Mouse (Mus musculus): ENCODE results near the gene Map3k1. TPM values are rescaled to one million over a fixed set of nuclear protein-coding genes. Genes with fewer than 3 reads are reported as not detected.

Map3k1 gene
- 13.4 and 13.9 TPM in 2 replicates for polyA plus RNA-seq (2016; fragmentation: Nextera tagmentation; extraction: Ambion mirVana)

DNA sequence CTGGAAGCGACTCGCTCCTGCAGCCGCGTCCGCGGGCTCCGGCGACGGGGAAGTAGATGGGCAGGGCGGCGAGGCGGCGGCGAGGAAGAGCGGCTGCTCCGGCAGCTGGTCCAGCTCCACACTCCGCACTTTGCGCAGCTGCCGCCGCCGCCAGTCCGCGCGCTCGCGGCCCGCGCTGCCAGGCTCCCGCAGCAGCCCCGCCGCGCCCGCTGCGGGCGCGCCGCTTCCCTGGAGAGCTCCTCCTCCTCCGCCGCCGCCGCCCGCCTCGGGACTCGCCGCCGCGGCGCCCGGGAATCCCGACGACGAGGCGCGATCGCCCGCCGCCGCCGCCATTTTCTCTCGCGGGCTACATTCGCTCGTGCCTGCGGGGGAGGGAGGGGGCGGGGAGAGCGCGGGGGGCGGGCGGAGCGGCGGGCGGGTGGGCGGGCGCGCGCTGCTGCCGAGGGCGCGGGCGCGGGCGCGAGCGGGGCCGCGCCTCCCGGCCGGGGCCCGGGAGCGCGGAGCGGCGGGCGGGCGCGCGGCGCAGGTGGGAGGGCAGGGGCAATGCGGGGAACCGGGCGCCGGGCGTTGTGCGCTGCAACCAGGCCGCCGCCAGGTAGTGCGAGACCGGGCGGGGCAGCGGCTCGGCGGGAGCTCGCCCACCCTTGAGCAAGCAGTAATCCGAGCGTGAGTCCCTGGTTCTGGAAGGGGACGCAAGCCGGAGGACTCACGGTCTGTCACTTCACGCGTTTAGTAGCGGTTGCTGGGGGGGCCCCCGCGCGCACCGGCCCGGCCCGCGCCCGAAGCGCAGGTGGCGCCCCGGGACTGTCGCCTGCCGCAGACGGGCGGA is at the start of gene Map3k1:
Gene Map3k1 (minus strand): TSS at position 357 of the 829 bp plus-strand sequence.
- Histone ChIP-seq H3K36me3 (replicated peaks) (no peaks in the 10 kb centered on the region), H3K4me3 (peak within 1 kb of the TSS; percentile 97), H3K27me3 (ENCODE audit: poor library complexity, severe bottlenecking) (peaks cover 22% of the 10 kb centered on the region), H3K27ac (peak within 1 kb of the TSS; percentile 97), H3K9me3 (no peaks in the 10 kb centered on the region), H3K4me1 (peaks cover 43% of the 10 kb centered on the region)
- peak; percentile 74 for DNase-seq (ENCODE audit: extremely low spot score, low spot score)
- under 1% methylated on average over 130 of the region's 136 CpGs for WGBS

DNA sequence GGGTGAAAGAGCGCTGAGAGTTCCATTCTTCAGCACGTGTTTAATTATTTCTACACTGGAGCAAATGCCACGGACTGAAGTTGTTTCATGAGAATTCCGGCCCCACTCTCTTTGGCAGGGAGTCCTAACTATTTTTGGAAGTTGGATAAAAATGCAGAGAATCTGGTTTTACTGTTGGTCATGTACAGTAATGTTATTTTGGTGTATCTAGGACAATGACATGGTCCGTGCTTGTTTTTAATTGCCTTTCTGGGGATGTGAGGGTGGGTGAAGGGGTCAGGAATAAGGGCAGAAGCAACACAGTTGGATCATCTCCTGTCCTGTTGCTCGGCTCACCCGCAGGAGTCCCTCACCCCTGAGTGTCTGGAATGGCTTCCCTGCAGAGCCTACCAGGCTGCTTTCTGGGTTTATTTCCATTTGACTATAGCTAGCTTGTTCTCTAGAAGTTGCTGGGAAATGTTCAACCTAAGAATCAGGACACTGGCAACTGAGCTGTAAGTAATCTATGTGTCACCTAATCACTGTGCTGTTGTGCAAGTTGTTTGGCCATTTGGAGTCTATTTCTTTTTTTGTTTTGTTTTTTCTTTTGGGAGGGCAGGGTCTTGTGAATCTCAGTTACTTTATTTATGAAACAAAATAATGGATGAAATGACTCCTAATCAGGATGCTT is 48.1 kb upstream of the Map3k1 start:
- DNase-seq (ENCODE audit: extremely low spot score, low spot score), result no peak
- Histone ChIP-seq H3K36me3 (replicated peaks) (no peaks in the 10 kb centered on the region), H3K27ac (no peak overlapping the region), H3K27me3 (ENCODE audit: poor library complexity, severe bottlenecking) (no peaks in the 10 kb centered on the region), H3K9me3 (peaks cover 6% of the 10 kb centered on the region; the same call in 1 of the 2 replicates), H3K4me1 (no peaks in the 10 kb centered on the region), H3K4me3 (no peak overlapping the region)
- WGBS, result 83% methylated on average over 7 of the region's 7 CpGs

DNA sequence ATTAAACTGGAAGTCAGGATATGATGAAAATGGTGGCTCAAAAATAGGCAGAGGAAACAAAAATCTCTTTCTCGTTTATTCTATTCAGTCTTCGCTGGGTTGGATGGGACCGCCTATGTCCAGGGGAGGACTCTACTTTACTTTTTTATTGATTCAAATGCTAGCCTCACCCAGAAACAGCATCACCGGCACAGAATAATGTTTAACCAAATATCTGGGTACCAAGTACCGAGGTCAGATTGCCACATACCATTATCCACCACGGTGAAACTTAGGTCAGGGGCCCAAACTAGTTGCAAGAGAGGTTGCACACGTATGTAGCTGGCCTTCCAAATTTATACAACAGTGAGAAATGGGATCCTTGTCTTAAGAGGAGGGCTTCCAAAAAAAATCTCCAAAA is 47.4 kb upstream of the Map3k1 start:
- Histone ChIP-seq H3K4me1 (no peaks in the 10 kb centered on the region), H3K36me3 (replicated peaks) (no peaks in the 10 kb centered on the region), H3K4me3 (no peak overlapping the region), H3K9me3 (peaks cover 6% of the 10 kb centered on the region; the same call in 1 of the 2 replicates), H3K27ac (no peak overlapping the region), H3K27me3 (ENCODE audit: poor library complexity, severe bottlenecking) (no peaks in the 10 kb centered on the region)
- WGBS, result 93% methylated on average over 7 of the region's 7 CpGs
- DNase-seq (ENCODE audit: extremely low spot score, low spot score), result no peak

DNA sequence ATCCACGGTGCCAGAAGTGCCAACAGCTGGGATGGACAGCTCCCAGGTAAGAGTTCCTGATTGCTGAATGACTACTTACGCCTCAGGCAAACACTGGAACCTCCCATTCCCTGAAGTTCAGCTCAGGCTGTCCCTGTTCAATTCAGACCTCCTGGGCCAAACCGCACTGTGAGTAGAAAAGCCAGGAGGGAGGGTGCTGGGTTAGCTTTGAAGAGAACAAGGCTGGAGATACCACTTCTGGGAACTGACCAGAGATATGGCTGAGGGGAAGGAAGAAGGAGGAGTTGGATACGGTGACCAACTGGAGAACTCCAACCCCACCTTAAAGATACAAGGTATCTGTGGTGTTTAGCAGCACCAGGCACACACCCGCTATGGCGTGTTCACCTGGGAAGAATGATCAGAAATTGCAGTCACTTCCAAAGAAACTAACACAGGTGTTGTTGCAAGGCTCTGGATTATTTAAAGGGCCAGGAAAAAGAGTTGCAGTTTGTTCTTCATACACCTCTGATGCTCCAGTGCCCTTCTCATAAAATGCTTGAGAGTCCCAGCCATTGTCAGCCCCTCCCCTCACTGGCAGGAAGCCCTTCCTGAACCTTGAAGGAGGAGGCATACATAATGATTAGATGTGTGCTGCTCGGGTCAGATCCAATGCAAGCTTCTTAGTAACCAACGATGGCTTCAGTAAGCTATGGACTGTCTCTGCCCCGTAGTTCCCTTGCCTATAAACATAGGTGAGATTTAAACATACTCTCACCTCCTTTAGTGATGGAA is 43.8 kb upstream of the Map3k1 start:
- WGBS, result 93% methylated on average over 9 of the region's 9 CpGs
- no peaks in the 10 kb centered on the region for H3K27me3 ChIP-seq (ENCODE audit: poor library complexity, severe bottlenecking)
- H3K4me1 ChIP-seq, result no peaks in the 10 kb centered on the region
- no peaks in the 10 kb centered on the region for H3K36me3 ChIP-seq (replicated peaks)
- no peak overlapping the region for H3K4me3 ChIP-seq
- no peak for DNase-seq (ENCODE audit: extremely low spot score, low spot score)
- no peak overlapping the region for H3K27ac ChIP-seq
- no peaks in the 10 kb centered on the region for H3K9me3 ChIP-seq

DNA sequence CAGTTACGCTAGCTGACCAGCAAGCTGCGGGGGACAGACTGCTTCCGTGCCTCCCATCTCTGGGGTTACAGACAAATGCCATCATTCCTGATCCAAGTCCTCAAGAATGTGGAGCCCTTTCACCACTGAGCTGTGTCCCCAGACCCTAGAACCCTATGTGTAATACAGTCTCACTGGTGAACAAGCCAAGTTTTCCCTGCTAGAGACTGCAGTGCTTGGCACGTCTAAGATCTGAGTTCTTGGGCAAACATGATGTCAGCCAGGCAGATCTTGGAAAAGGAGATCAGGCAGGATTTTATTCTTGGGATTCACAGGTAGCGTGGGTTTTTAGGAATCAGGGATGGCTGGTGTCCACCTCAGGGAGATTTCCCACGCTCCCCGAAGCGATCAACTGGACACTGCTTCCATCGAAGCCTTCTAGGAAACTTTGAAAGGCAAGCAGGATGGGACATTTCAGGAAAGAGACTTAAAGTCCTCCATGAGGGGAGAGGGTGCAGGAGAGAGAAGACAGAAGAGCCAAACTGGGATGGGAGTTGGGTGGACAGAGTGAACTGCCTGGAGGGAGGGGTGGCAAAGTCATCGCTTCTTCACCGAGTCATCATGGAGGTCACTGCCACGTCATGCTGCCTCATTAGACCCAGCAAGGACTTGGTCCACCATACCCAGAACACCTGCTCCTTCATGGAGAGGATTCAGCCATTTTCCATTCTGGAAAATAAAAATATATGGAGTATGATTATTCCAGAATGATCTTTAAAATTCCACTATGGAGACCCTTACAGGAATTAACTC is 41.4 kb upstream of the Map3k1 start:
- Histone ChIP-seq H3K4me3 (no peak overlapping the region), H3K4me1 (peaks cover 6% of the 10 kb centered on the region), H3K9me3 (no peaks in the 10 kb centered on the region), H3K27me3 (ENCODE audit: poor library complexity, severe bottlenecking) (no peaks in the 10 kb centered on the region), H3K36me3 (replicated peaks) (no peaks in the 10 kb centered on the region), H3K27ac (no peak overlapping the region)
- no peak for DNase-seq (ENCODE audit: extremely low spot score, low spot score)
- 93% methylated on average over 12 of the region's 12 CpGs for WGBS

DNA sequence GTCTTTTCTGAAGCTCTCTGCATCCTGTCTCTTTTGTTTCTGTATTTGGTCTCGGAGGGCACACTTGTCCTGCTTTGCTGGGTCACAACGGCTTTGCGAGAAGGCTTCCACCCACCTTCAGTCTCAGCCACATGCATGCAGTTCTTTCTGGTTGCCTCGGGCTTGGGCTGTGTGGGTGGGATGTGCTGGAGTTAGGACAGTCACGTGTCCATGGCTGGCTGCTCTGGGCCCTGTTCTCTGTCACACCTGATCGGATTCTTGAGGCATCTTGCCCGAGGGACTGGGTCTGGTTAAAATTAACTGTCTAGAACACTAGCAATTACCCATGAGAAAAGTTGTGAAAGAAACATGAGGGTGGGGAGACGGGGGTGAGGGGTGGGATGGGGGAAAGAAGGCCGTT is 36.7 kb upstream of the Map3k1 start:
- 58% methylated on average over 9 of the region's 9 CpGs for WGBS
- no peak for DNase-seq (ENCODE audit: extremely low spot score, low spot score)
- no peaks in the 10 kb centered on the region for H3K27me3 ChIP-seq (ENCODE audit: poor library complexity, severe bottlenecking)
- no peak overlapping the region for H3K27ac ChIP-seq
- no peak overlapping the region for H3K4me3 ChIP-seq
- H3K4me1 ChIP-seq, result peaks cover 6% of the 10 kb centered on the region
- no peaks in the 10 kb centered on the region for H3K9me3 ChIP-seq
- no peaks in the 10 kb centered on the region for H3K36me3 ChIP-seq (replicated peaks)

DNA sequence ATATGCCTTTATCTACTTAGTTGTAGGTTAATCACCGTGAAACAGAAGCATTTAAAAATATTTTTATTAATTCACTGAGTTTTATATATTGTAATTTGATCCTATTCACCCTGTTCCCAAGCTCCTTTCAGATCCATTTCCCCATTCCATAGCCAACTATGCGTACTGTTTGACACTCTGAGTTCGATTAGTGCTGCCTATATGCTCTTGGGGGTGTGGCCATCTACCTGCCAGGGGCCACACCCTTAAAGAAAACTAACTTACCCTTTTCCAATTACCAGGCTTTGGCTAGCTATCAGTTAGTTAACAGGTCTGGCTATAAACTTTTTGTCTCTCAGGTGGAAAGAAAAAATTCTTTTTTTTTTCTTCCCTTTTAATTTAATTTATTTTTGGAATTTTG is 35.5 kb upstream of the Map3k1 start:
- 95% methylated on average over 3 of the region's 3 CpGs for WGBS
- Histone ChIP-seq H3K4me3 (no peak overlapping the region), H3K27me3 (ENCODE audit: poor library complexity, severe bottlenecking) (no peaks in the 10 kb centered on the region), H3K9me3 (no peaks in the 10 kb centered on the region), H3K4me1 (peaks cover 6% of the 10 kb centered on the region), H3K27ac (no peak overlapping the region), H3K36me3 (replicated peaks) (no peaks in the 10 kb centered on the region)
- DNase-seq (ENCODE audit: extremely low spot score, low spot score), result no peak

DNA sequence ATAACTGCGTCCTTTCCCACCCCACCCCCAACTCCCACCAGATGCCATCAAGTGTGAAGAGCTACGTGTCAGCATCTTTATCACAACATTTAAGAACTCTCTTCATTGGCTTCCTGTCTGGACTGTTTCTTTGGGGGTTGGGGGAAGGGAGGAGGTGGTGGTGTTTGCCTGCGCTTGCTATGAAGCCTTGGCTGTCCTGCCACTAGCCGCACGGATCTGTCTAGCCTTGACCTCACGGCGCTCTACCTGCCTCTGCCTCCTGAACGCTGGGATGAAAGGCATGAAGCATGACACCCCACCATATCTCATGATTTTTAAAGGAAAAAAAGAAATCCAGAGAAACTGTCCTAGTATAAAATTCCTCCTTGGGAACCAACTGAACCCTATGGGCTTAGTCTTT is 27.0 kb upstream of the Map3k1 start:
- no peak for DNase-seq (ENCODE audit: extremely low spot score, low spot score)
- no peak overlapping the region for H3K4me3 ChIP-seq
- no peaks in the 10 kb centered on the region for H3K9me3 ChIP-seq
- no peaks in the 10 kb centered on the region for H3K36me3 ChIP-seq (replicated peaks)
- H3K27me3 ChIP-seq (ENCODE audit: poor library complexity, severe bottlenecking), result no peaks in the 10 kb centered on the region
- no peak overlapping the region for H3K27ac ChIP-seq
- WGBS, result 89% methylated on average over 8 of the region's 8 CpGs
- H3K4me1 ChIP-seq, result peaks cover 2% of the 10 kb centered on the region; the same call in 1 of the 2 replicates

DNA sequence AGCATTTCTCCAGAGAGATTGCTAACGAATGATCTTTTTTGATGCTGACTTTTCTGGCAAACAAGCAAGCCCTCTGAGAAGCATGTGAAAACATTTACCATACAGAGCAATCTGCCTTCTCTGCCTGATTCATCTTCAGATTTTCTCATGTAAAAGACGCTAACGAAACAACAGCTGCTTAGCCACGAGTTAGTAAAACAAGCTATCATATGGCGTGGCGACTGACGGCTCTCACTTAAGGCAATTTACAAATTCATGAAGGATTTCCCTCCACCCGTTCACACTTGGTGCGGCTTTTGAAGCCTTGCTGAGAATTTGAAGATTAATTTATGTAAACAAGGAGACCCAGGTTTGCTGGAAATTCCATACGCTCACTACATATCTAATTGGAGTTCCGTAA is 25.8 kb upstream of the Map3k1 start:
- no peak for DNase-seq (ENCODE audit: extremely low spot score, low spot score)
- WGBS, result 85% methylated on average over 11 of the region's 11 CpGs

DNA sequence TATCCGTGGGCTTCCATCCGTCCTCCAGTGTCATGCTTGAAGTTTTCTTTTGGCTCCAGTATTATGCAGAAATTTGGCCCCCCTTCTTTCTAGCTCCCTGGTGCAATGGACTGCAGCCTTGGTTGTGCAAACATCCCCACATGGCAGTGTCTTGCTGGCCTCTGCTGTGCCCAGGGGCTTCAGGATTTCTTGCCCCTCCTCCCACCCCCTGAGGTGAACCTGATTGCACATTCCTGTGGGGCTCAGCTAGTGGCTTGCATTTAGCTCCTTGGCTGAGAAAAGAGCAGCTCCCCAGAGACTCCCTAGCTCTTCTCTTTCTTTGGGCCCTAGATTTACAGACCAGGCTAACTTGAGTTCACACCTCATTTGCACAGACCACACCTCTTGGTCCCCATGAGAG is 20.7 kb upstream of the Map3k1 start:
- Histone ChIP-seq H3K27ac (no peak overlapping the region), H3K36me3 (replicated peaks) (no peaks in the 10 kb centered on the region), H3K4me3 (no peak overlapping the region), H3K27me3 (ENCODE audit: poor library complexity, severe bottlenecking) (no peaks in the 10 kb centered on the region), H3K9me3 (no peaks in the 10 kb centered on the region), H3K4me1 (peaks cover 10% of the 10 kb centered on the region)
- no peak for DNase-seq (ENCODE audit: extremely low spot score, low spot score)
- 41% methylated on average over 2 of the region's 2 CpGs for WGBS

More for the DNA sequence above, 25.8 kb upstream of the Map3k1 start:
- Histone ChIP-seq H3K36me3 (replicated peaks) (no peaks in the 10 kb centered on the region), H3K27ac (no peak overlapping the region), H3K4me3 (no peak overlapping the region), H3K4me1 (peaks cover 7% of the 10 kb centered on the region), H3K27me3 (ENCODE audit: poor library complexity, severe bottlenecking) (no peaks in the 10 kb centered on the region), H3K9me3 (no peaks in the 10 kb centered on the region)

DNA sequence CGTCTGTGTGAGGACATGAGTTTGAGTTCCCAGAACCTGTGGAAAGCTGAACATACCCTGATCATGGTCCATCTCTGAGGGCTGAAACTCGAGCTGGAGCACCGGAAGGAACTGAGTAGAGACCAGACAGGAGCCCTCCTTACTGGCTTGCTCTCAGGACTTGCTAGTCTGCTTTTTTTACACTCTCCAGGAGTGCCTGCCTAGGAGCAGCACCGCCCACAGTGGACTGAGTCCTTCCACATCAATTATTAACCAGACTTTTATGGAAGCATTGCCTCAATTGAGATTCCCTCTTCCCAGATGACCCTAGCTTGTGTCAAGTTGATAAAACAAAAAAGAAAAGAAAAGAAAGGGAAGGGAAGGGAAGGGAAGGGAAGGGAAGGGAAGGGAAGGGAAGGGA is 18.7 kb upstream of the Map3k1 start:
- DNase-seq (ENCODE audit: extremely low spot score, low spot score), result no peak
- 82% methylated on average over 4 of the region's 4 CpGs for WGBS
- Histone ChIP-seq H3K4me1 (peaks cover 10% of the 10 kb centered on the region), H3K9me3 (no peaks in the 10 kb centered on the region), H3K36me3 (replicated peaks) (no peaks in the 10 kb centered on the region), H3K27ac (no peak overlapping the region), H3K27me3 (ENCODE audit: poor library complexity, severe bottlenecking) (no peaks in the 10 kb centered on the region), H3K4me3 (no peak overlapping the region)

DNA sequence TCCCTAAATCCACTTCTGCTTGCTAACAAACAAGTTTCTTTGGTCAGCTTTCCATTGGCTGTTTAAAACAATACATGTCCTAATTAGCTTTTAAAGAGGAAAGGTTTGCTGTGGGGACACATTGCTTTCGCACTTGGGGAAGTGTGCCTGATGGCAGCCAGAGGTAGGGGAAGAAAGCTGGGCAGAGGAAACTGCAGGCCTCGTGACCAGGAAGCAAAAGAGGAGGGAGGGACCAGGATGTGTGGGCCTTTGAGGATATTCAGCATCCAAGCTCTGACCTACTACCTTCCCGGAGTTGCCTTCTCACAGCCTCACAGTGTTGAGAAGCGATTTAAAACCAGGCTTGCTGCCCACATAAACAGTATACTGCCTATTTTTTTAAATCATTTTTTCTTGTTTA is 15.4 kb upstream of the Map3k1 start:
- Histone ChIP-seq H3K36me3 (replicated peaks) (no peaks in the 10 kb centered on the region), H3K27ac (no peak overlapping the region), H3K4me1 (peaks cover 4% of the 10 kb centered on the region), H3K4me3 (no peak overlapping the region), H3K27me3 (ENCODE audit: poor library complexity, severe bottlenecking) (no peaks in the 10 kb centered on the region), H3K9me3 (no peaks in the 10 kb centered on the region)
- no peak for DNase-seq (ENCODE audit: extremely low spot score, low spot score)
- 73% methylated on average over 4 of the region's 4 CpGs for WGBS

All from forebrain, embryonic 10.5 days (tissue).